Mouse (Mus musculus): Measurements from ENCODE around the gene Fgfr2.
"Not testable (repeated sequence)": the region's sequence is repeated elsewhere in the genome, so short reads cannot be mapped to it uniquely, and the experiment has no call there.

Gene Fgfr2

GRCm38 (mm10) chr7:130552780-130553179 lies 2570.4 kb downstream of the Fgfr2 start:
- peak; percentile 29 to 45 for DNase-seq

GRCm38 (mm10) chr7:130547635-130548175 lies 2575.4 kb downstream of the Fgfr2 start:
- no peak for DNase-seq

GRCm38 (mm10) chr7:130546791-130547484 lies 2576.2 kb downstream of the Fgfr2 start:
- peak; percentile 96 to 97 for DNase-seq

- no peak for DNase-seq
These were observed 2576.7 kb downstream of the Fgfr2 start for GRCm38 (mm10) chr7:130546421-130546790.

GRCm38 (mm10) chr7:130545893-130546292 lies 2577.3 kb downstream of the Fgfr2 start:
- DNase-seq, result no peak

GRCm38 (mm10) chr7:130545401-130545800 lies 2577.7 kb downstream of the Fgfr2 start:
- no peak for DNase-seq

- DNase-seq, result no peak
These were observed 2580.0 kb downstream of the Fgfr2 start for GRCm38 (mm10) chr7:130543181-130543580.

GRCm38 (mm10) chr7:130540176-130540575 lies 2583.0 kb downstream of the Fgfr2 start:
- DNase-seq, result no peak

GRCm38 (mm10) chr7:130537068-130537467 lies 2586.1 kb downstream of the Fgfr2 start:
- DNase-seq, result no peak

- no peak for DNase-seq
These were observed 2588.0 kb downstream of the Fgfr2 start for GRCm38 (mm10) chr7:130535174-130535573.

GRCm38 (mm10) chr7:130533316-130534260 lies 2589.6 kb downstream of the Fgfr2 start:
- DNase-seq, result peak; percentile 93

GRCm38 (mm10) chr7:130531138-130531537 lies 2592.0 kb downstream of the Fgfr2 start:
- DNase-seq, result not testable (repeated sequence)

GRCm38 (mm10) chr7:130527306-130527705 lies 2595.8 kb downstream of the Fgfr2 start:
- DNase-seq, result no peak

GRCm38 (mm10) chr7:130523451-130523850 lies 2599.7 kb downstream of the Fgfr2 start:
- DNase-seq, result no peak

GRCm38 (mm10) chr7:130520812-130521422 lies 2602.2 kb downstream of the Fgfr2 start:
- DNase-seq, result peak in 1 of 2 experiments; percentile 41

- no peak for DNase-seq
These were observed 2603.1 kb downstream of the Fgfr2 start, which contains the start of gene Ate1 for GRCm38 (mm10) chr7:130520049-130520425. Ate1 (minus strand) TSS chr7:130520369.

GRCm38 (mm10) chr7:130519096-130520048 lies 2603.8 kb downstream of the Fgfr2 start:
- DNase-seq, result peak; percentile 99

- no peak for DNase-seq
These were observed 2604.7 kb downstream of the Fgfr2 start for GRCm38 (mm10) chr7:130518213-130519095.

GRCm38 (mm10) chr7:130510243-130510642 lies 2612.9 kb downstream of the Fgfr2 start:
- no peak for DNase-seq

- DNase-seq, result no peak
These were observed 2620.1 kb downstream of the Fgfr2 start for GRCm38 (mm10) chr7:130503006-130503405.

- DNase-seq, result no peak
These were observed 2621.7 kb downstream of the Fgfr2 start for GRCm38 (mm10) chr7:130501499-130501898.
